Comparison of ENCODE assay signal across 7 mouse cellular contexts in the genomic region with DNA sequence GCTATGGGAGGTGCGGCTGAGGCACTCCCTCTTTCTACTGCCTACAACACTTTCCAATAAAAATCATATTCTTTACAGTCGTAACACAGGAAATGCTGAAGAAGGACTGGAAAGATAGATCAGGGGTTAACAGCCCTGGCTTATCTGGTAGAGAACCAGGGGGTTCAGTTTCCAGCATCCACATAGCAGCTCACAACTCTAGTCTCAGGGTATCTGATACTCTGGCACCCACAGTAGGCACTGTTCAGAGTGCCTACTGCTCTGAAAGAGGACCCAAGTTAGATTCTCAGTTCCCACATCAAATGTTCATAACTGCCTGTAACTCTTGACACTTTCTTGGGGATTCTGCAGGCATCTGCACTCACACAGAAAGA. TPM values are rescaled to one million over a fixed set of nuclear protein-coding genes. Genes with fewer than 3 reads are reported as not detected.
DNase-seq lines count a peak whose midpoint lies in the region; ATAC-seq lines count a peak whose summit lies in the region.

No protein-coding gene starts in this region.

- 0 out of 2 replicates have a peak, but pooled peaks cover 3% of the 10 kb centered on the region for H3K4me1 ChIP-seq in neural tube, embryonic 11.5 days (ENCODE audit: control insufficient read depth, insufficient read depth, low read length)
- peaks cover 11% of the 10 kb centered on the region for H3K4me1 ChIP-seq in forebrain, embryonic 13.5 days
- peaks cover 37% of the 10 kb centered on the region for H3K4me1 ChIP-seq in liver, embryonic 12.5 days
- H3K4me1 ChIP-seq in stomach, embryonic 16.5 days (ENCODE audit: control insufficient read depth, insufficient read depth, low read length) = 0 out of 2 replicates have a peak, but pooled peaks cover 22% of the 10 kb centered on the region

- peak; percentile 40; the same call in 1 of the 2 replicates for ATAC-seq in neural tube, embryonic 11.5 days (ENCODE audit: insufficient read depth, low FRiP score, low TSS enrichment)
- peak; percentile 57 for ATAC-seq in forebrain, embryonic 13.5 days
- ATAC-seq in liver, embryonic 12.5 days = peak; percentile 41
- no peak; the same call in 1 of the 2 replicates for ATAC-seq in stomach, embryonic 16.5 days (ENCODE audit: insufficient read depth, low FRiP score)

- no peak for DNase-seq in neural tube, embryonic 11.5 days (ENCODE audit: low spot score)
- DNase-seq in neural tube, embryonic 10.5 days (ENCODE audit: extremely low spot score, low spot score) = no peak
- DNase-seq in frontal cortex, adult 2 months (ENCODE audit: extremely low spot score in 1 of 2, low spot score in 1 of 2) = no peak
- DNase-seq in gastrocnemius, postnatal 25 days = no peak

- H3K27me3 ChIP-seq in neural tube, embryonic 11.5 days (ENCODE audit: control insufficient read depth, insufficient read depth, low read length) = no peaks in the 10 kb centered on the region
- no peaks in the 10 kb centered on the region for H3K27me3 ChIP-seq in forebrain, embryonic 13.5 days
- H3K27me3 ChIP-seq in liver, embryonic 12.5 days (replicated peaks) = no peaks in the 10 kb centered on the region
- no peaks in the 10 kb centered on the region for H3K27me3 ChIP-seq in stomach, embryonic 16.5 days (ENCODE audit: control insufficient read depth, insufficient read depth, low read length)

- no peak overlapping the region for H3K9ac ChIP-seq in neural tube, embryonic 11.5 days (ENCODE audit: low read length)
- H3K9ac ChIP-seq in forebrain, embryonic 13.5 days = peak overlapping the region; percentile 69
- H3K9ac ChIP-seq in liver, embryonic 12.5 days = peak overlapping the region; percentile 60
- peak overlapping the region; percentile 68 for H3K9ac ChIP-seq in stomach, embryonic 16.5 days (ENCODE audit: low read length)

- WGBS in neural tube, embryonic 11.5 days = 0% methylated on average over 2 of the region's 2 CpGs
- 3% methylated on average over 2 of the region's 2 CpGs for WGBS in forebrain, embryonic 13.5 days
- WGBS in liver, embryonic 12.5 days (ENCODE audit: insufficient replicate concordance) = 4% methylated on average over 2 of the region's 2 CpGs
- 0% methylated on average over 2 of the region's 2 CpGs for WGBS in stomach, embryonic 16.5 days

- H3K9me3 ChIP-seq in neural tube, embryonic 11.5 days (ENCODE audit: control insufficient read depth, low read length) = no peaks in the 10 kb centered on the region
- H3K9me3 ChIP-seq in forebrain, embryonic 13.5 days (replicated peaks) = no peaks in the 10 kb centered on the region
- H3K9me3 ChIP-seq in liver, embryonic 12.5 days (replicated peaks) = no peaks in the 10 kb centered on the region
- no peaks in the 10 kb centered on the region for H3K9me3 ChIP-seq in stomach, embryonic 16.5 days (replicated peaks; ENCODE audit: control insufficient read depth, low read length)

- no peaks in the 10 kb centered on the region for H3K36me3 ChIP-seq in neural tube, embryonic 11.5 days (ENCODE audit: control insufficient read depth, insufficient read depth, low read length)
- no peaks in the 10 kb centered on the region for H3K36me3 ChIP-seq in forebrain, embryonic 13.5 days (ENCODE audit: poor library complexity, severe bottlenecking)
- peaks cover 8% of the 10 kb centered on the region for H3K36me3 ChIP-seq in liver, embryonic 12.5 days
- H3K36me3 ChIP-seq in stomach, embryonic 16.5 days (ENCODE audit: control insufficient read depth, insufficient read depth, low read length) = 0 out of 2 replicates have a peak, but pooled peaks cover 2% of the 10 kb centered on the region

- H3K4me3 ChIP-seq in neural tube, embryonic 11.5 days (ENCODE audit: low read depth, low read length) = peak overlapping the region; percentile 70
- H3K4me3 ChIP-seq in forebrain, embryonic 13.5 days = peak overlapping the region; percentile 67
- peak overlapping the region; percentile 77 for H3K4me3 ChIP-seq in liver, embryonic 12.5 days
- peak overlapping the region; percentile 74 for H3K4me3 ChIP-seq in stomach, embryonic 16.5 days (replicated peaks; ENCODE audit: low read length)

- H3K27ac ChIP-seq in neural tube, embryonic 11.5 days (ENCODE audit: low read depth, low read length) = no peak overlapping the region
- peak overlapping the region; percentile 19; the same call in 1 of the 2 replicates for H3K27ac ChIP-seq in forebrain, embryonic 13.5 days
- peak overlapping the region; percentile 76 for H3K27ac ChIP-seq in liver, embryonic 12.5 days
- peak overlapping the region; percentile 49 for H3K27ac ChIP-seq in stomach, embryonic 16.5 days (ENCODE audit: low read length)

- peak overlapping the region; percentile 52 for H3K4me2 ChIP-seq in neural tube, embryonic 11.5 days (ENCODE audit: low read depth)
- peak overlapping the region; percentile 61 for H3K4me2 ChIP-seq in forebrain, embryonic 13.5 days
- H3K4me2 ChIP-seq in liver, embryonic 12.5 days = peak overlapping the region; percentile 73
- H3K4me2 ChIP-seq in stomach, embryonic 16.5 days (ENCODE audit: low read depth, low read length) = peak overlapping the region; percentile 52

RNA-seq across cellular contexts. Expression of a gene that starts 0.4 kb away (rescaled TPM):
- 20.0 and 22.9 TPM in 2 replicates for polyA plus RNA-seq in neural tube, embryonic 11.5 days (2014; fragmentation: Nextera tagmentation; extraction: Ambion mirVana)
- 10.1 and 12.3 TPM in 2 replicates for polyA plus RNA-seq in forebrain, embryonic 13.5 days (2015; fragmentation: Nextera tagmentation; extraction: Ambion mirVana)
- 28.2 and 28.6 TPM in 2 replicates for polyA plus RNA-seq in liver, embryonic 12.5 days (2016; fragmentation: Nextera tagmentation; extraction: Ambion mirVana)
- 55.2 and 61.7 TPM in 2 replicates for polyA plus RNA-seq in stomach, embryonic 16.5 days (2015; fragmentation: Nextera tagmentation; extraction: Ambion mirVana)
- polyA plus RNA-seq in frontal cortex, adult 2 months (2012; rRNA removed) = 14.7 and 17.3 TPM in 2 replicates
- total RNA-seq in gastrocnemius, postnatal 25 days (2021) = 10 to 100 TPM; 35.1 to 41.0 TPM

RNA-seq across cellular contexts. Expression of a gene that starts 37.8 kb away (rescaled TPM):
- 13.4 and 16.0 TPM in 2 replicates for polyA plus RNA-seq in neural tube, embryonic 11.5 days (2014; fragmentation: Nextera tagmentation; extraction: Ambion mirVana)
- 3.8 and 5.5 TPM in 2 replicates for polyA plus RNA-seq in forebrain, embryonic 13.5 days (2015; fragmentation: Nextera tagmentation; extraction: Ambion mirVana)
- polyA plus RNA-seq in liver, embryonic 12.5 days (2016; fragmentation: Nextera tagmentation; extraction: Ambion mirVana) = 9.5 and 10.7 TPM in 2 replicates
- 25.2 and 28.9 TPM in 2 replicates for polyA plus RNA-seq in stomach, embryonic 16.5 days (2015; fragmentation: Nextera tagmentation; extraction: Ambion mirVana)
- 10.6 and 11.8 TPM in 2 replicates for polyA plus RNA-seq in frontal cortex, adult 2 months (2012; rRNA removed)
- 1 to 10 TPM; 3.8 to 4.6 TPM for total RNA-seq in gastrocnemius, postnatal 25 days (2021)

RNA-seq across cellular contexts. Expression of a gene that starts 57.8 kb away (rescaled TPM):
- polyA plus RNA-seq in neural tube, embryonic 11.5 days (2014; fragmentation: Nextera tagmentation; extraction: Ambion mirVana) = 148 and 169 TPM in 2 replicates
- polyA plus RNA-seq in forebrain, embryonic 13.5 days (2015; fragmentation: Nextera tagmentation; extraction: Ambion mirVana) = 79.0 and 92.5 TPM in 2 replicates
- 108 and 117 TPM in 2 replicates for polyA plus RNA-seq in liver, embryonic 12.5 days (2016; fragmentation: Nextera tagmentation; extraction: Ambion mirVana)
- 240 and 250 TPM in 2 replicates for polyA plus RNA-seq in stomach, embryonic 16.5 days (2015; fragmentation: Nextera tagmentation; extraction: Ambion mirVana)
- polyA plus RNA-seq in frontal cortex, adult 2 months (2012; rRNA removed) = 141 and 143 TPM in 2 replicates
- total RNA-seq in gastrocnemius, postnatal 25 days (2021) = 100 to 1,000 TPM; 120 to 147 TPM
